Mouse (Mus musculus): ENCODE data around the gene Eif1. TPM values are rescaled to one million over a fixed set of nuclear protein-coding genes. Genes with fewer than 3 reads are reported as not detected.
"Not testable (repeated sequence)": the region's sequence is repeated elsewhere in the genome, so short reads cannot be mapped to it uniquely, and the experiment has no call there.

Gene Eif1
- polyA plus RNA-seq, 1 experiment from 2014 or later, result 1,476 TPM

DNA sequence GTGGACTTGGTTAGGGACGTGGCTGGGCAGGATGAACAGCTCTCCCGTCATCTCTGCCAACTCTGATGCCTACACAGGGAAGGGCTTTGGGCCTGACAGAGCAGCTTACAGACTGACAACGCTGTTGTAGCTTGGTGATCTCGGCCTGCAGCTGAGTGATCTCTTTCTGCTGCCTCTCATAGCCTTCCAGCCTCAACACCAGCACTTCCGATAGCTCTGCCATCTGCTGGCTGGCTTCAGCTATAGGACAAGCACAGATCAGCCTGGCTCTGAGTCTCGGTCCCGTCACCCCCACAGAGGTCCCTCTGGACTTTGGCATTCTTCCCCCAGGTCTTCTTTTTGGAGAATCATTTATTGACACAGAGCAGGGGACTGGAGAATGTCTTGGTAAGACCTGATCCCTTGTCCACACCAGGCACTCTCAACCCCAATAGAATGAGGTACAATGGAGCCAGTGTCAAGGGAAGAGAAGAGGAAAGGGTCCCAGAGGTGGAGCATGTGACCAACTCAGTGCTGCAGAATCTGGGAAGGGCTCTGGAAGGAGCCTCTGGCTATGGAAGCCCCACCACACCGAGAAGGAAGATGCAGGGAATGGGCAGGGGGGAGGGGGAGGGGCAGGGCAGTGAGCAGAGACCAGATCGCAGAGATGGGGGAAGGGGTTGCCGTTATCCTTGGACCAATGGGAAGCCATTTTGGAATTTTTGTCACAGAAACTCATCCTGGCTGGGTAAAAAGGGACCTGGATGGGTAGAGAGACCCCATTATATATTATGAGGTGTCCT, 32.6 kb downstream of the Eif1 start:
- Histone ChIP-seq H3K27ac (replicated peaks; ENCODE audit: low read depth, low read length) (peak overlapping the region; percentile 56), H3K4me3 (replicated peaks; ENCODE audit: low read depth, low read length) (no peak overlapping the region), H3K36me3 (ENCODE audit: control insufficient read depth, insufficient read depth, low read length) (peaks cover 24% of the 10 kb centered on the region; the same call in 1 of the 2 replicates), H3K9ac (replicated peaks; ENCODE audit: low read length) (peak overlapping the region; percentile 21; the same call in 1 of the 2 replicates), H3K4me1 (ENCODE audit: control insufficient read depth, insufficient read depth, low read length) (peaks cover 20% of the 10 kb centered on the region), H3K27me3 (ENCODE audit: control insufficient read depth, insufficient read depth, low read length) (no peaks in the 10 kb centered on the region), H3K4me2 (ENCODE audit: low read length) (no peak overlapping the region; the same call in 1 of the 2 replicates), H3K9me3 (ENCODE audit: control insufficient read depth, low read length) (no peaks in the 10 kb centered on the region)
- DNase-seq (peak; percentile 81), ATAC-seq (ENCODE audit: low FRiP score, low TSS enrichment) (no peak)
- WGBS, result 32% methylated on average over 10 of the region's 10 CpGs

- peaks cover 4% of the 10 kb centered on the region; the same call in 1 of the 2 replicates for H3K27me3 ChIP-seq (ENCODE audit: control insufficient read depth, insufficient read depth, low read length)
- H3K36me3 ChIP-seq (ENCODE audit: control insufficient read depth, insufficient read depth, low read length), result peaks cover 12% of the 10 kb centered on the region; the same call in 1 of the 2 replicates
- H3K9ac ChIP-seq (replicated peaks; ENCODE audit: low read length), result peak overlapping the region; percentile 75
- peak overlapping the region; percentile 99 for H3K4me2 ChIP-seq (ENCODE audit: low read length)
- peak overlapping the region; percentile 79 for H3K4me3 ChIP-seq (replicated peaks; ENCODE audit: low read depth, low read length)
- WGBS, result under 1% methylated on average over 54 of the region's 54 CpGs
- H3K9me3 ChIP-seq (ENCODE audit: control insufficient read depth, low read length), result no peaks in the 10 kb centered on the region
- peak; percentile 62 for ATAC-seq (ENCODE audit: low FRiP score, low TSS enrichment)
- peak; percentile 77 for DNase-seq
- H3K27ac ChIP-seq (replicated peaks; ENCODE audit: low read depth, low read length), result peak overlapping the region; percentile 69
- peaks cover 20% of the 10 kb centered on the region for H3K4me1 ChIP-seq (ENCODE audit: control insufficient read depth, insufficient read depth, low read length)
Measured at GRCm38 (mm10) chr11:100355151-100355951, 35.7 kb downstream of the Eif1 start.

DNA sequence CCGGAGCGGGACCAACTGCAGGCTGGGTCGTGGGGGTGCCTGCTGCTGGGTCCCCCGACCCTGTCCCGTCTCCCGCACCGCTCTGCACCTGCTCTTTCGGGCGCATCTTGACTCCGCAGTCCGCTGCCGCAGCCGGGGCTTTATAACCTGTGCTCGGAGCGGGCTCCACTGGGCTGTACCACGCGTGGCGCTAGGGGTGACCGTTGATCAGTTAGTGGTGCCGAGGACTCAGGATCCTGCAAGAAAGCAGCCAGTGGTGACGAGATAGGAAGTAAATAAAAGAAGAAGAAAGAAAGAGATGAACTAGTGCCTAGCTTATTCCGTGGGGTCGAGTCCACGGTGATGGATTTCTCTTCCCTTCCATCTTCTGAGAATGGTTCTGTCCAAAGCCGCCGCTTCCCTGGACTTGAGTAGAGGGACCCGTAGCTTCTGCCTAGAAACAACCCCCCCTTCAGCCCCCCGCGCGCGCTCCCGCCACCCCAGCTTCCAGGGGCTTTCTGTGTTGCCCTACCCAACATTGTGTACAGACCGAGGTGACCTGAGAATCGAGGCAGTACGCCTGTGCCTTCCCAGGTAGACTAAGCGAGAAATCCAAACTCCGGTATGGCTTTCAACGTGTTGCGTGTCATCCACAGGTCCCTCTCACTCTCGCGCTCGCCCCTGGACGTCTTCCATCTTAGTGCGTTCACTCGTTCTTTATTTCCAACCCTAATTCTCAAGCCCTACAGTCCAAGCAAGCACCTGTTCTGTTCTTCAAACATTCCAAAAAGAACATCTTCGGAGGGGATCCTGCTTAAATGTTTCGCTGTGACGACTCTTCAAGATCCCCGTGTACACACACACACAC, 36.5 kb downstream of the Eif1 start, which contains the start of gene Hap1:
Hap1 (minus strand) TSS at position 157 of the 847 bp plus-strand sequence.
- peak within 1 kb of the TSS; percentile 79 for H3K4me3 ChIP-seq (replicated peaks; ENCODE audit: low read depth, low read length)
- ATAC-seq (ENCODE audit: low FRiP score, low TSS enrichment) (peak; percentile 73), DNase-seq (peak; percentile 92)
- peak within 1 kb of the TSS; percentile 69 for H3K27ac ChIP-seq (replicated peaks; ENCODE audit: low read depth, low read length)
- under 1% methylated on average over 49 of the region's 49 CpGs for WGBS
- no peaks in the 10 kb centered on the region for H3K9me3 ChIP-seq (ENCODE audit: control insufficient read depth, low read length)
- peaks cover 20% of the 10 kb centered on the region for H3K4me1 ChIP-seq (ENCODE audit: control insufficient read depth, insufficient read depth, low read length)
- peak within 1 kb of the TSS; percentile 99 for H3K4me2 ChIP-seq (ENCODE audit: low read length)
- peaks cover 4% of the 10 kb centered on the region; the same call in 1 of the 2 replicates for H3K27me3 ChIP-seq (ENCODE audit: control insufficient read depth, insufficient read depth, low read length)
- H3K36me3 ChIP-seq (ENCODE audit: control insufficient read depth, insufficient read depth, low read length), result peaks cover 12% of the 10 kb centered on the region; the same call in 1 of the 2 replicates
- H3K9ac ChIP-seq (replicated peaks; ENCODE audit: low read length), result peak within 1 kb of the TSS; percentile 75

DNA sequence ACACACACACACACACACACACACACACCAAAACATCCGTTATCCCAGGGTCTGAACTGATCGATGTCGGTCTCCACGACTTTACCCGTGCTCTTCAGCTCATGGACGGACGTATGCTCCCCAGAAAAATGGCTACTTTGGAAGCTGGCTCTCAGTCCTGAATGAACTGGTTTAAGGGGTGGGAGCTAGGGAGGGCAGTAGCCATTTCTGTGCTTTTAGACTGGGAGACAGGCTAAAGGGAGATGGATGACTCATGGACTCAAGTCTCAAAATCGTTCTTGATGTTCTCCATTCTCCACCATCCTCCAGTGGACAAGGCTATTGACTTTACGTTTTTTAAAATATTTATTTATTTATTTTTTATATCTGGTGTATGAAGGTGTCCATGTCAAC, 37.1 kb downstream of the Eif1 start:
- Histone ChIP-seq H3K9me3 (ENCODE audit: control insufficient read depth, low read length) (no peaks in the 10 kb centered on the region), H3K27ac (replicated peaks; ENCODE audit: low read depth, low read length) (no peak overlapping the region), H3K4me1 (ENCODE audit: control insufficient read depth, insufficient read depth, low read length) (peaks cover 17% of the 10 kb centered on the region), H3K9ac (replicated peaks; ENCODE audit: low read length) (peak overlapping the region; percentile 75; the same call in 1 of the 2 replicates), H3K27me3 (ENCODE audit: control insufficient read depth, insufficient read depth, low read length) (peaks cover 4% of the 10 kb centered on the region; the same call in 1 of the 2 replicates), H3K36me3 (ENCODE audit: control insufficient read depth, insufficient read depth, low read length) (peaks cover 12% of the 10 kb centered on the region; the same call in 1 of the 2 replicates), H3K4me3 (replicated peaks; ENCODE audit: low read depth, low read length) (peak overlapping the region; percentile 79), H3K4me2 (ENCODE audit: low read length) (peak overlapping the region; percentile 99)
- no peak for ATAC-seq (ENCODE audit: low FRiP score, low TSS enrichment)
- peak; percentile 35 for DNase-seq
- 13% methylated on average over 9 of the region's 9 CpGs for WGBS

DNA sequence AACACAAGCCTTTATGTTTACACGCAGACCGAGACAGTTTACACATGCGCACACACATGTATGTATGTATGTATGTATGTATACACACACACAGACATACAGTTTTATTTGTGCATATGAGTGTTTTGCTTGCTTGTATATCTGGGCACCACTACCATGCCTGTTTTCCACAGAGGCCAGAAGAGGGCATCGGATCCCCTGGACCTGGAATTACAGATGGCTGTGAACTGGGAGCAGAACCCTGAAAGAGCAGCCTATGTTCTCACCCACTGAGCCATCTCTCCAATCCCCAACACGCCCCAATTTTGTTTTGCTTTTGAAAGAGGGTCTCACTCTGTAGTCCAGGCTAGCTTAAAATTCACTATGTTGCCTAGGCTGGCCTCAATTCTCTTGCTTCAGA, 37.7 kb downstream of the Eif1 start:
- H3K4me1 ChIP-seq (ENCODE audit: control insufficient read depth, insufficient read depth, low read length), result peaks cover 12% of the 10 kb centered on the region
- H3K4me2 ChIP-seq (ENCODE audit: low read length), result no peak overlapping the region
- H3K4me3 ChIP-seq (replicated peaks; ENCODE audit: low read depth, low read length), result no peak overlapping the region
- no peak overlapping the region for H3K27ac ChIP-seq (replicated peaks; ENCODE audit: low read depth, low read length)
- H3K9ac ChIP-seq (replicated peaks; ENCODE audit: low read length), result no peak overlapping the region
- peaks cover 4% of the 10 kb centered on the region; the same call in 1 of the 2 replicates for H3K27me3 ChIP-seq (ENCODE audit: control insufficient read depth, insufficient read depth, low read length)
- WGBS, result 53% methylated on average over 5 of the region's 5 CpGs
- peaks cover 12% of the 10 kb centered on the region; the same call in 1 of the 2 replicates for H3K36me3 ChIP-seq (ENCODE audit: control insufficient read depth, insufficient read depth, low read length)
- DNase-seq, result no peak
- no peak for ATAC-seq (ENCODE audit: low FRiP score, low TSS enrichment)
- H3K9me3 ChIP-seq (ENCODE audit: control insufficient read depth, low read length), result no peaks in the 10 kb centered on the region

DNA sequence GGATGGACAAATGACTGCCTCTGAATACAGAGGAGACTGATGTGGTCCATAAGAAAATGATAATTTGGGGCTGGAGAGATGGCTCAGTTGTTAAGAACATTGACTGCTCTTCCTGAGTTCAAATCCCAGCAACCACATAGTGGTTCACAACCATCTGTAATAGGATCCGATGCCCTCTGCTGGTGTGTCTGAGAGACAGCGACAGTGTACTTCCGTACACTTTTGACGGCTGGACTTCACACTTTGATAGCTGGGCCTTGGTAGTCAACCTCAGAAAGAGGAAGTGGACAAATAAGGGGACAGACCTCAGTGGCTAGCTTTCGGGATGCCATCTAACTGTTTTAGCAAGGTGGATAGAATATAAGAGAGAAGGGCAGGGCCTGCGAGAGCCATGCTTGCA, 40.5 kb downstream of the Eif1 start:
- 84% methylated on average over 6 of the region's 6 CpGs for WGBS
- H3K9ac ChIP-seq (replicated peaks; ENCODE audit: low read length), result no peak overlapping the region
- peaks cover under 1% of the 10 kb centered on the region for H3K4me1 ChIP-seq (ENCODE audit: control insufficient read depth, insufficient read depth, low read length)
- H3K4me3 ChIP-seq (replicated peaks; ENCODE audit: low read depth, low read length), result no peak overlapping the region
- H3K36me3 ChIP-seq (ENCODE audit: control insufficient read depth, insufficient read depth, low read length), result no peaks in the 10 kb centered on the region
- ATAC-seq (ENCODE audit: low FRiP score, low TSS enrichment) (no peak), DNase-seq (no peak)
- no peak overlapping the region for H3K4me2 ChIP-seq (ENCODE audit: low read length)
- peaks cover 4% of the 10 kb centered on the region; the same call in 1 of the 2 replicates for H3K27me3 ChIP-seq (ENCODE audit: control insufficient read depth, insufficient read depth, low read length)
- no peak overlapping the region for H3K27ac ChIP-seq (replicated peaks; ENCODE audit: low read depth, low read length)
- H3K9me3 ChIP-seq (ENCODE audit: control insufficient read depth, low read length), result no peaks in the 10 kb centered on the region

- H3K27ac ChIP-seq (replicated peaks; ENCODE audit: low read depth, low read length); H3K9me3 ChIP-seq (ENCODE audit: control insufficient read depth, low read length); ATAC-seq (ENCODE audit: low FRiP score, low TSS enrichment); H3K36me3 ChIP-seq (ENCODE audit: control insufficient read depth, insufficient read depth, low read length); H3K4me2 ChIP-seq (ENCODE audit: low read length); H3K9ac ChIP-seq (replicated peaks; ENCODE audit: low read length); H3K4me1 ChIP-seq (ENCODE audit: control insufficient read depth, insufficient read depth, low read length); H3K27me3 ChIP-seq (ENCODE audit: control insufficient read depth, insufficient read depth, low read length); DNase-seq; H3K4me3 ChIP-seq (replicated peaks; ENCODE audit: low read depth, low read length): not testable (repeated sequence)
- no CpG with 5 or more reads among the region's 13 CpGs for WGBS
Measured at GRCm38 (mm10) chr11:100361059-100361458, 41.4 kb downstream of the Eif1 start.
